Mouse (Mus musculus): ENCODE measurements around the gene T2. TPM values are rescaled to one million over a fixed set of nuclear protein-coding genes. Genes with fewer than 3 reads are reported as not detected.
"Not testable (repeated sequence)": the region's sequence is repeated elsewhere in the genome, so short reads cannot be mapped to it uniquely, and the experiment has no call there.

The T2 gene
- polyA plus RNA-seq (2012; rRNA removed) = not detected in 2 replicates

DNA sequence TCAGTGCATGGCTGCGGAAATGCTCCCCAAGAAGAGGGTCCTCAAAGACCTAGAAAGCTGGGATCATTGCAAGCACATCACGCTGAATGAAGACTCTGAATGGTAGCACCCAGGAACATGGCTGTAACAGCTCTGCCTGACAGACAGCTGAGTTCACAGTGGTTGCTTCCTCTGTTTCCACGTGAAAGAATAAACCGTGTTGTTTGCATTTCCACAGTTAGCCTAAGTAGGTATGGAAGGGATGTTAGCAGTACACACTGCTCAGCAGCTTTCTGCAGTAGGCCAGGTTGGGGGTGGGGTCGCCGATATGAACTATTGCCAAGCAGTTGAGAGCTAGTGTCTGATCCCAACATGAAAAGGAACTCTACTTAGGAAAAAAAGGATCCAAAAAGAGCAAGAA lies at the start of gene T2:
Gene T2 (plus strand): TSS at position 301 of the 400 bp plus-strand sequence.
- no peaks in the 10 kb centered on the region for H3K27me3 ChIP-seq (ENCODE audit: control insufficient read depth, insufficient read depth, low read length)
- H3K4me1 ChIP-seq (ENCODE audit: control insufficient read depth, insufficient read depth, insufficient read length) = no peaks in the 10 kb centered on the region
- 83% methylated on average over 6 of the region's 6 CpGs for WGBS

GRCm38 (mm10) chr17:8310838-8311614 lies 44.8 kb upstream of the T2 start, which contains the start of gene Sft2d1:
Sft2d1 (plus strand) TSS chr17:8311102.
- Histone ChIP-seq H3K27ac (ENCODE audit: insufficient read depth, low read length) (peak within 1 kb of the TSS; percentile 73), H3K27me3 (ENCODE audit: control insufficient read depth, insufficient read depth, low read length) (no peaks in the 10 kb centered on the region), H3K4me3 (ENCODE audit: extremely low read depth, insufficient read depth, insufficient read length) (peak within 1 kb of the TSS; percentile 95), H3K36me3 (ENCODE audit: control insufficient read depth, insufficient read depth, low read length) (no peaks in the 10 kb centered on the region), H3K4me1 (ENCODE audit: control insufficient read depth, insufficient read depth, insufficient read length) (peaks cover 14% of the 10 kb centered on the region; the same call in 1 of the 2 replicates)
- TF ChIP-seq POLR2A (IDR thresholded peaks at IDR 0.05; ENCODE audit: low read depth, low read length) = peak; percentile 18; the same call in 1 of the 2 replicates
- TF ChIP-seq CTCF (IDR thresholded peaks at IDR 0.05; ENCODE audit: extremely low read depth, insufficient read depth, insufficient read length, insufficient replicate concordance) = no peak
- under 1% methylated on average over 54 of the region's 54 CpGs for WGBS
- DNase-seq (ENCODE audit: low read depth in 1 of 2, low spot score in 2 of 2) = peak; percentile 88 to 92

More for the DNA sequence above, at the start of gene T2:
- no peak for TF ChIP-seq CTCF (IDR thresholded peaks at IDR 0.05; ENCODE audit: extremely low read depth, insufficient read depth, insufficient read length, insufficient replicate concordance)
- no peak for TF ChIP-seq POLR2A (IDR thresholded peaks at IDR 0.05; ENCODE audit: low read depth, low read length)
- Histone ChIP-seq H3K36me3 (ENCODE audit: control insufficient read depth, insufficient read depth, low read length) (no peaks in the 10 kb centered on the region), H3K27ac (ENCODE audit: insufficient read depth, low read length) (no peak within 1 kb of the TSS), H3K4me3 (ENCODE audit: extremely low read depth, insufficient read depth, insufficient read length) (no peak within 1 kb of the TSS)
- no peak for DNase-seq (ENCODE audit: low read depth in 1 of 2, low spot score in 2 of 2)

DNA sequence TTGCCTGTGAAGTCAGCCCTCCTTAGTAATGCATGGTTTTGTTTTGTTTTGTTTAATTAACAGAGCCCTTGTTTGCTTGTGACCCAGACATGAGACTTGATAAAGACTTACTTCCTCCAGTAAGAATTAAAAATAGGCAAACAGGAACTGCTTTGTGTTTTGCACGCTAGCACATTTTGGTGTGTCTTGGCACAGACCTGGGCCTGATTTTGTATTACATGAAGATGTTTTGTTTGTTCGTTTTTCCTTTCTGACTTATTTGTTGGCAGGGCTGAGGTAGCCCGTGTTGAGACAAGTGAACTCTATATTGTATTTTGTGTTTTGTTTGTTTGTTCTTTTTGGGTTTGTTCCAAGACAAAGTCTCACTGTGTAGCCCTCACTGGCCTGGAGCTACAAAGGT lies 44.0 kb upstream of the T2 start:
- peaks cover 14% of the 10 kb centered on the region; the same call in 1 of the 2 replicates for H3K4me1 ChIP-seq (ENCODE audit: control insufficient read depth, insufficient read depth, insufficient read length)
- peak in 1 of 2 experiments; percentile 33 for DNase-seq (ENCODE audit: low read depth in 1 of 2, low spot score in 2 of 2)
- no peak overlapping the region for H3K27ac ChIP-seq (ENCODE audit: insufficient read depth, low read length)

DNA sequence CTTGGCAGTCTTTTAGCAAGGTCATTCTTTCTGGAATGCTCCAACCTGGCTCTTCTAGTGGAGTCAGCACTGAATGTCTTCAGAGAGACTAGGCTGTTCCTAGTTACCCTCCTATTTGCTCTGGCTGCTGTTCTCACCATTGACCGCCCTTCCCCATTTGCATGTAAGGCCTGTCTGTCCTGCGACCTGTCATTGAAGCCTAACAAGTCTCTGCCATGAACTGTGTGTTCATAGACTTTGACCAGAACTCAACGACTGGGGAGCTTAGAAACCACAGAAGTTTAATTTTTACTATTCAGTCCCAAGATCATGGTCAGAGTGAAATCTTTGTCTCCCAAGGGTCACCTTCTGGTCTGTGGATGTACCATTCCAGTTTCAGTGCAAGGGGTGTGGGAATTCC lies 41.8 kb upstream of the T2 start:
- no peak overlapping the region for H3K4me3 ChIP-seq (ENCODE audit: extremely low read depth, insufficient read depth, insufficient read length)
- H3K4me1 ChIP-seq (ENCODE audit: control insufficient read depth, insufficient read depth, insufficient read length) = peaks cover 14% of the 10 kb centered on the region; the same call in 1 of the 2 replicates
- no peaks in the 10 kb centered on the region for H3K27me3 ChIP-seq (ENCODE audit: control insufficient read depth, insufficient read depth, low read length)
- WGBS = 87% methylated on average over 3 of the region's 3 CpGs
- peaks cover 2% of the 10 kb centered on the region; the same call in 1 of the 2 replicates for H3K36me3 ChIP-seq (ENCODE audit: control insufficient read depth, insufficient read depth, low read length)
- TF ChIP-seq CTCF (IDR thresholded peaks at IDR 0.05; ENCODE audit: extremely low read depth, insufficient read depth, insufficient read length, insufficient replicate concordance) = no peak
- no peak for TF ChIP-seq POLR2A (IDR thresholded peaks at IDR 0.05; ENCODE audit: low read depth, low read length)
- no peak for DNase-seq (ENCODE audit: low read depth in 1 of 2, low spot score in 2 of 2)
- no peak overlapping the region for H3K27ac ChIP-seq (ENCODE audit: insufficient read depth, low read length)

More for the DNA sequence above, 44.0 kb upstream of the T2 start:
- Histone ChIP-seq H3K36me3 (ENCODE audit: control insufficient read depth, insufficient read depth, low read length) (no peaks in the 10 kb centered on the region), H3K4me3 (ENCODE audit: extremely low read depth, insufficient read depth, insufficient read length) (peak overlapping the region; percentile 95), H3K27me3 (ENCODE audit: control insufficient read depth, insufficient read depth, low read length) (no peaks in the 10 kb centered on the region)
- 12% methylated on average over 3 of the region's 3 CpGs for WGBS
- TF ChIP-seq CTCF (IDR thresholded peaks at IDR 0.05; ENCODE audit: extremely low read depth, insufficient read depth, insufficient read length, insufficient replicate concordance) = no peak
- no peak for TF ChIP-seq POLR2A (IDR thresholded peaks at IDR 0.05; ENCODE audit: low read depth, low read length)

DNA sequence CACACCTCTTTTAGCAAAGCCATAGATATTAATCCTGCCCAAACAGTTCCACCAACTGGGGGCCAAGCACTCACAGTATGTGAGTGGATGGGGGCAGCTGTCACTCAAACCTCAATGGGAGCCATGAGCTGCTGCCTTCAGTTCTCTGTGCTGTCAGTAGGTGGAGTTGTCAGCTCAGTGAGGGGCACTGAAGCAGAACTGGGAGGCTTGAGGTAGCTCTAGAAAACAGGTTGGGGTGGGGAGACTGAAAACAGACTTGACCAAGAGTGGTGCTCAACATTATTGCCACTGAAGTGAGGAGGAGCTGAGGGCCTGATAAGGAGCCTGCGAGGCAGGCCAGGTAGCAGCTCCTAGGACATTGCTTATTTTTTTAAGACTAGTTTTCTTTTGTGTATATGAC lies 39.5 kb upstream of the T2 start:
- Histone ChIP-seq H3K36me3 (ENCODE audit: control insufficient read depth, insufficient read depth, low read length) (peaks cover 4% of the 10 kb centered on the region; the same call in 1 of the 2 replicates), H3K27ac (ENCODE audit: insufficient read depth, low read length) (no peak overlapping the region), H3K4me3 (ENCODE audit: extremely low read depth, insufficient read depth, insufficient read length) (no peak overlapping the region), H3K27me3 (ENCODE audit: control insufficient read depth, insufficient read depth, low read length) (no peaks in the 10 kb centered on the region), H3K4me1 (ENCODE audit: control insufficient read depth, insufficient read depth, insufficient read length) (peaks cover 14% of the 10 kb centered on the region; the same call in 1 of the 2 replicates)
- DNase-seq (ENCODE audit: low read depth in 1 of 2, low spot score in 2 of 2) = no peak
- TF ChIP-seq POLR2A (IDR thresholded peaks at IDR 0.05; ENCODE audit: low read depth, low read length) (no peak), CTCF (IDR thresholded peaks at IDR 0.05; ENCODE audit: extremely low read depth, insufficient read depth, insufficient read length, insufficient replicate concordance) (peak; percentile 15; the same call in 1 of the 2 replicates)
- WGBS = 86% methylated on average over 1 of the region's 1 CpGs

GRCm38 (mm10) chr17:8326877-8327276 lies 28.9 kb upstream of the T2 start:
- WGBS = 96% methylated on average over 11 of the region's 11 CpGs

More at GRCm38 (mm10) chr17:8326877-8327276, 28.9 kb upstream of the T2 start:
- H3K4me1 ChIP-seq (ENCODE audit: control insufficient read depth, insufficient read depth, insufficient read length); H3K4me3 ChIP-seq (ENCODE audit: extremely low read depth, insufficient read depth, insufficient read length); H3K27ac ChIP-seq (ENCODE audit: insufficient read depth, low read length); DNase-seq (ENCODE audit: low read depth in 1 of 2, low spot score in 2 of 2); H3K27me3 ChIP-seq (ENCODE audit: control insufficient read depth, insufficient read depth, low read length): not testable (repeated sequence)
- H3K36me3 ChIP-seq (ENCODE audit: control insufficient read depth, insufficient read depth, low read length) = peaks cover 28% of the 10 kb centered on the region
